Mouse (Mus musculus): ENCODE results near the gene Sp110. TPM values are rescaled to one million over a fixed set of nuclear protein-coding genes. Genes with fewer than 3 reads are reported as not detected.
"Not testable (repeated sequence)": the region's sequence is repeated elsewhere in the genome, so short reads cannot be mapped to it uniquely, and the experiment has no call there.

Sp110 gene
- polyA plus RNA-seq (2015; fragmentation: Nextera tagmentation; extraction: Ambion mirVana) = 0.33 and 0.67 TPM in 2 replicates

GRCm38 (mm10) chr1:85598271-85599012 lies at the start of gene Sp110:
Sp110 (minus strand) TSS chr1:85598817.
- not testable (repeated sequence) for H3K36me3 ChIP-seq (ENCODE audit: control insufficient read depth, insufficient read depth); H3K9ac ChIP-seq (replicated peaks; ENCODE audit: low read depth, low read length); H3K4me1 ChIP-seq (replicated peaks; ENCODE audit: control insufficient read depth, insufficient read depth, low read length); H3K27ac ChIP-seq (ENCODE audit: low read length); H3K4me2 ChIP-seq (ENCODE audit: low read length); H3K27me3 ChIP-seq (replicated peaks; ENCODE audit: control insufficient read depth, insufficient read depth, low read length); H3K4me3 ChIP-seq (replicated peaks; ENCODE audit: low read length); ATAC-seq; H3K9me3 ChIP-seq (ENCODE audit: control insufficient read depth, low read length)
- WGBS = 73% methylated on average over 16 of the region's 17 CpGs

- not testable (repeated sequence) for H3K4me3 ChIP-seq (replicated peaks; ENCODE audit: low read length); H3K9ac ChIP-seq (replicated peaks; ENCODE audit: low read depth, low read length); H3K9me3 ChIP-seq (ENCODE audit: control insufficient read depth, low read length); ATAC-seq; H3K27ac ChIP-seq (ENCODE audit: low read length); H3K27me3 ChIP-seq (replicated peaks; ENCODE audit: control insufficient read depth, insufficient read depth, low read length); H3K4me1 ChIP-seq (replicated peaks; ENCODE audit: control insufficient read depth, insufficient read depth, low read length); H3K36me3 ChIP-seq (ENCODE audit: control insufficient read depth, insufficient read depth); H3K4me2 ChIP-seq (ENCODE audit: low read length)
- WGBS = 84% methylated on average over 4 of the region's 4 CpGs
These were observed 39.5 kb upstream of the Sp110 start for GRCm38 (mm10) chr1:85638144-85638543.

- not testable (repeated sequence) for H3K36me3 ChIP-seq (ENCODE audit: control insufficient read depth, insufficient read depth); H3K4me2 ChIP-seq (ENCODE audit: low read length); H3K9me3 ChIP-seq (ENCODE audit: control insufficient read depth, low read length); H3K4me1 ChIP-seq (replicated peaks; ENCODE audit: control insufficient read depth, insufficient read depth, low read length); H3K9ac ChIP-seq (replicated peaks; ENCODE audit: low read depth, low read length); H3K27ac ChIP-seq (ENCODE audit: low read length); H3K4me3 ChIP-seq (replicated peaks; ENCODE audit: low read length); H3K27me3 ChIP-seq (replicated peaks; ENCODE audit: control insufficient read depth, insufficient read depth, low read length); ATAC-seq
- 65% methylated on average over 3 of the region's 3 CpGs for WGBS
These were observed 38.3 kb upstream of the Sp110 start for GRCm38 (mm10) chr1:85636936-85637335.

GRCm38 (mm10) chr1:85618689-85619088 lies 20.1 kb upstream of the Sp110 start:
- H3K9me3 ChIP-seq (ENCODE audit: control insufficient read depth, low read length); H3K4me3 ChIP-seq (replicated peaks; ENCODE audit: low read length); H3K4me2 ChIP-seq (ENCODE audit: low read length); ATAC-seq; H3K27ac ChIP-seq (ENCODE audit: low read length); H3K4me1 ChIP-seq (replicated peaks; ENCODE audit: control insufficient read depth, insufficient read depth, low read length); H3K9ac ChIP-seq (replicated peaks; ENCODE audit: low read depth, low read length); H3K27me3 ChIP-seq (replicated peaks; ENCODE audit: control insufficient read depth, insufficient read depth, low read length); H3K36me3 ChIP-seq (ENCODE audit: control insufficient read depth, insufficient read depth): not testable (repeated sequence)
- WGBS = 46% methylated on average over 1 of the region's 1 CpGs

- not testable (repeated sequence) for H3K27me3 ChIP-seq (replicated peaks; ENCODE audit: control insufficient read depth, insufficient read depth, low read length); H3K4me1 ChIP-seq (replicated peaks; ENCODE audit: control insufficient read depth, insufficient read depth, low read length); H3K36me3 ChIP-seq (ENCODE audit: control insufficient read depth, insufficient read depth); H3K4me3 ChIP-seq (replicated peaks; ENCODE audit: low read length); H3K27ac ChIP-seq (ENCODE audit: low read length); H3K9me3 ChIP-seq (ENCODE audit: control insufficient read depth, low read length); H3K4me2 ChIP-seq (ENCODE audit: low read length); ATAC-seq; H3K9ac ChIP-seq (replicated peaks; ENCODE audit: low read depth, low read length)
- WGBS = 62% methylated on average over 4 of the region's 5 CpGs
These were observed 18.5 kb upstream of the Sp110 start for GRCm38 (mm10) chr1:85617161-85617560.

GRCm38 (mm10) chr1:85615819-85616218 lies 17.2 kb upstream of the Sp110 start:
- H3K4me1 ChIP-seq (replicated peaks; ENCODE audit: control insufficient read depth, insufficient read depth, low read length) = not testable (repeated sequence)

GRCm38 (mm10) chr1:85615096-85615495 lies 16.5 kb upstream of the Sp110 start:
- 98% methylated on average over 3 of the region's 3 CpGs for WGBS
- H3K27ac ChIP-seq (ENCODE audit: low read length); H3K4me3 ChIP-seq (replicated peaks; ENCODE audit: low read length); H3K4me2 ChIP-seq (ENCODE audit: low read length); H3K4me1 ChIP-seq (replicated peaks; ENCODE audit: control insufficient read depth, insufficient read depth, low read length); H3K9me3 ChIP-seq (ENCODE audit: control insufficient read depth, low read length); H3K9ac ChIP-seq (replicated peaks; ENCODE audit: low read depth, low read length); ATAC-seq; H3K27me3 ChIP-seq (replicated peaks; ENCODE audit: control insufficient read depth, insufficient read depth, low read length); H3K36me3 ChIP-seq (ENCODE audit: control insufficient read depth, insufficient read depth): not testable (repeated sequence)

More at GRCm38 (mm10) chr1:85615819-85616218, 17.2 kb upstream of the Sp110 start:
- not testable (repeated sequence) for H3K36me3 ChIP-seq (ENCODE audit: control insufficient read depth, insufficient read depth); H3K4me2 ChIP-seq (ENCODE audit: low read length); H3K4me3 ChIP-seq (replicated peaks; ENCODE audit: low read length); H3K27ac ChIP-seq (ENCODE audit: low read length); H3K9me3 ChIP-seq (ENCODE audit: control insufficient read depth, low read length); H3K9ac ChIP-seq (replicated peaks; ENCODE audit: low read depth, low read length); ATAC-seq; H3K27me3 ChIP-seq (replicated peaks; ENCODE audit: control insufficient read depth, insufficient read depth, low read length)
- 70% methylated on average over 3 of the region's 3 CpGs for WGBS

GRCm38 (mm10) chr1:85610581-85610980 lies 12.0 kb upstream of the Sp110 start:
- not testable (repeated sequence) for H3K4me2 ChIP-seq (ENCODE audit: low read length); H3K27me3 ChIP-seq (replicated peaks; ENCODE audit: control insufficient read depth, insufficient read depth, low read length); H3K27ac ChIP-seq (ENCODE audit: low read length); H3K36me3 ChIP-seq (ENCODE audit: control insufficient read depth, insufficient read depth); ATAC-seq; H3K4me1 ChIP-seq (replicated peaks; ENCODE audit: control insufficient read depth, insufficient read depth, low read length); H3K9ac ChIP-seq (replicated peaks; ENCODE audit: low read depth, low read length); H3K9me3 ChIP-seq (ENCODE audit: control insufficient read depth, low read length); H3K4me3 ChIP-seq (replicated peaks; ENCODE audit: low read length)
- WGBS = no CpG with 5 or more reads among the region's 4 CpGs

- H3K4me3 ChIP-seq (replicated peaks; ENCODE audit: low read length); ATAC-seq; H3K36me3 ChIP-seq (ENCODE audit: control insufficient read depth, insufficient read depth); H3K9ac ChIP-seq (replicated peaks; ENCODE audit: low read depth, low read length); H3K4me2 ChIP-seq (ENCODE audit: low read length); H3K27me3 ChIP-seq (replicated peaks; ENCODE audit: control insufficient read depth, insufficient read depth, low read length); H3K4me1 ChIP-seq (replicated peaks; ENCODE audit: control insufficient read depth, insufficient read depth, low read length); H3K27ac ChIP-seq (ENCODE audit: low read length); H3K9me3 ChIP-seq (ENCODE audit: control insufficient read depth, low read length): not testable (repeated sequence)
- WGBS = 92% methylated on average over 3 of the region's 4 CpGs
These were observed 9.7 kb upstream of the Sp110 start for GRCm38 (mm10) chr1:85608361-85608760.

- no CpG with 5 or more reads among the region's 1 CpGs for WGBS
- H3K4me3 ChIP-seq (replicated peaks; ENCODE audit: low read length); H3K9me3 ChIP-seq (ENCODE audit: control insufficient read depth, low read length); ATAC-seq; H3K27me3 ChIP-seq (replicated peaks; ENCODE audit: control insufficient read depth, insufficient read depth, low read length); H3K36me3 ChIP-seq (ENCODE audit: control insufficient read depth, insufficient read depth); H3K4me2 ChIP-seq (ENCODE audit: low read length); H3K4me1 ChIP-seq (replicated peaks; ENCODE audit: control insufficient read depth, insufficient read depth, low read length); H3K9ac ChIP-seq (replicated peaks; ENCODE audit: low read depth, low read length); H3K27ac ChIP-seq (ENCODE audit: low read length): not testable (repeated sequence)
These were observed 5.7 kb upstream of the Sp110 start for GRCm38 (mm10) chr1:85604341-85604740.

Measured in forebrain, embryonic 16.5 days (tissue).